Mouse (Mus musculus) urinary bladder, postnatal 4 days (tissue): ENCODE results near the gene Pagr1b.

ENCODE experiments used
- DNase-seq, 2 experiments: peaks; one replicate each; pipeline ENCODE4 v3.0.0; 2021 to 2022; ENCODE audit warnings: low spot score in 2 of 2

The Pagr1b gene

DNA sequence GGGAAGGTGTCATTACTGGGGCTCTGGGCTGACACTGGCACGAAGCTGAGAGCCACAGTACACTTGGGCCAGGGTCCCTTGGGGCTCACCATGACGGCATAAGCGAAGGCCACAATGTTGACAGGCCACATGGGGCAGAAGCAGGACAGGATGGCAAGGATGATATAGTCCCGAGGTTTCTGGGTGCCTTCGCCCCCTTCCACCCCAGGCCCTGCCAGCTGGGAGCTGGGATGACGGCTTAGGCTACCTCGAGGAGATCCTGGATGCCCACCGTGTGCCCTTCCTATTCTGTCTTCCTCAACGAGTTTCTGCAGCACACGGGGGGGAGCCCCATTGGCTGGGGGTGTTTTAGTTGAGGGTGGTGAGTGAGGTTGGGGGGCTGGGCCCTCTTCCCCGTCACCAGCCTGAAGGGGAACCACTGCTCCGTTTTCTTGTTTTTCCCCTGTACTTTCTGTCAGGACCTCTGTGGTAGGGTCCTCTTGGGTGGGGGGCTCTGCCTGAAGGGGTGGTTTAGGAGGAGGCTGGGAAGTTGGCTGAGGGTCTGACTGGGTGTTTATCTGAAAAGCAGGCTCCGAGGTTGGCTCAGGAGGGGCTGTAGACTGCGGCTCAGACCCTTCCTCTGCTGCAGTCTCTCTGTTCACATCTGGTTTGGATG is 3.1 kb upstream of the Pagr1b start:
- DNase-seq: no peak

DNA sequence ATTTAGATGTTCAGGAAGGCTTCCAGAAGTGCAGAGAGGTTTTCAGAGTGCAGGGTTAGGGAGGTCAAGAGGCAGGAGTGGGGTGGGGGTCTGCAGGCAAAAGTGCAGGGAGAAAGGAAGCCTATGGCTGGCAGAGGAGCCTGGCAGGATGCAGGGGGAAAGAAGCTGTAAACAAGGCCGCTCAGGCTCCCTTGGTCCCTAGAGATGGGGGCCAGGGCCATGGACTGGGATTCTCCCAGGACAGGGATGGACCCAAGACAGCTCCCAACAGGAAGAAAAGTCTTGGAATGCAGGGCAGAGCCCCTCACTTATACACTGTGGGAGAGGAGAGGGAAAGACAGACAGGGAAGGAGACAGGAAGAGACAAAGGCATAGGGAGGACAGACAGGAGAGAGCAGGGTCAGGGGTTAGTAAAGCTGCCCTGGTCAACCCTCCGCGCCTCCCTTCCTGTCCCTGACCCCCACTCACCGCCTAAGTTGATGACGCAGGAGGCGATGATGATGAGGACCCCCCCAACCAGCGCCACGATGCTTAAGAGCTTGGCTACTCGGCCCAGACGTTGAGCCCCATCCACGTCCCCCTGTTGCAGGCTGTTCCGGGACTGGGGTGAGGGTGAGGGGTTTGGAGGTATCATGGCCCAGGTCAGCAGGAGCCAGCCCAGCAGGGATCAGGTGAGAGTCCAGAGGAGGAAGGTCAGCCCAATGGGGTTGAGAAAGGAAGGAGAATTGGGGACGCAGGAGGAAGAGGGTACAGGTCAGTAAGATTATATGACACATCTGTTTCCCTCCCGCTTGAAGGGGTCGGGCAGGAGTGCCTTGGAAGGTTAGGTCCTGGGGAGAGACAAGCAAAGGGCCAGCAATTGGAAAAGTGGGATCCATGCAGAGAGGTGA is 2.4 kb upstream of the Pagr1b start:
- DNase-seq: no peak

DNA sequence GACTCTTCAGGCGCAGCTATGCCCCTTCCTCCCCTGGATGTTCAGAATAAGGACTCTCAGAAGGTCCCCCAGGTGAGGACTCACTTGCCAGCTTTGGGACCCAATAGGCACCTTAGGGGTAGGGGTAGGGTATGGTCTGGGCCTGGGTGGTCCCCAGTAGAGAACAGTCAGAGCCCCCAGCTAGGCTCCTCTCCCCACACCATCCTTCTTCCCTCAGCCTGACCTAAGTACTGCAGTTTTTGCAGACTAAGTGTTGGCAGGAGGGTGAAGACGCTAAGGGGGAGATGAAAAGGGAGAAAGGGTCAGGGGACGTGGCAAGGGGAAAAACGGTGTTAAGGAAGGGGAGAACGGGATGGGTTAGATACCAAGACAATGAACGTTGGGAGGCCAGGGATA is 1.7 kb upstream of the Pagr1b start:
- no peak for DNase-seq

DNA sequence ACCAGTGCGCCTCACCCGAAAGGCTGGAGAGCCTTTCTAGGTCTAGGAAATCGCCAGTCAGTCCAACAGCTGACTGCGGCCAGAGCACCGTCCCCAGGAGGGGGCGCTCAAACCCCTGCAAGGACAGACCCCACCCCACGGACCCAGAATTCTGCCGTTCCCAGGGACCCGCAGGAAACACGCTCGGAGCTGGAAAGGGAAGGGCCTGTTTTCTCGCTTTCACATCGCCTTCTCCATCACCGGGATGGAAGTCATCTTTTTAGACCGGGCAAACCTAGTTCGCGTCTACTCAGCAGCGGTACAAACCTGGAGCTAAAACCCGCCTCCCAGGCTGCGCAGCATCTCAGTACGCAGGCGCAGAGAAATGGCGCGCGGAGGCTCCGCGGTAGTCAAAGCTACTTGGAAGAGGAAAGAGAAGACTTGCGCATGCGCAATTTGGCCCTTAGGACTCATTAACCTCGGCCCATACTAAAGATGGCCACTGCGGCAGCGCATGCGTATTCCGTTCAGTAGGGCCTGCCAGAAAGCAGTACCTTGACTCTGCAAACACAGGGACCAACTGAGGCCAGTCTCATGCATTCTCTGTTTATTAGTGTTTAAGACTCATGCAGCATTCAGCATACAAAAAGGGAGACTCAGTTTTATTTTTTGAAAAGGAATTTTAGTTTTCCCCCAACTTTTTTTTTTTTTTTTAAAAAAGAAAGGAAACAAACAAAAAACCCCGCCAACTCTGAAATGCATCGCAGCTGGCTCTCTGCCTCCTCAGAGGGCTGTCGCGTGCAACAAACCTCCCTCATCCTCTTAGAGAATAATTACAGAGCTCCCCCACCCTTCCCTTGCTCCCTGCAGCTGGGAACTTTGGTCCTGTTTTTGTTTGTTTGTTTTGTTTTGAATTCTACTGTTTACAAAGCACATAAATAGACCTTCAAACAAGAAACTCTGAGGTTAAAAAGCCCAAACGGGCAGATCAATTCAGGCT is 976 bp upstream of the Pagr1b start, which contains the start of gene Pagr1a:
Gene Pagr1a (minus strand): TSS at position 382 of the 979 bp plus-strand sequence.
- peak; percentile 94 to 95 for DNase-seq

DNA sequence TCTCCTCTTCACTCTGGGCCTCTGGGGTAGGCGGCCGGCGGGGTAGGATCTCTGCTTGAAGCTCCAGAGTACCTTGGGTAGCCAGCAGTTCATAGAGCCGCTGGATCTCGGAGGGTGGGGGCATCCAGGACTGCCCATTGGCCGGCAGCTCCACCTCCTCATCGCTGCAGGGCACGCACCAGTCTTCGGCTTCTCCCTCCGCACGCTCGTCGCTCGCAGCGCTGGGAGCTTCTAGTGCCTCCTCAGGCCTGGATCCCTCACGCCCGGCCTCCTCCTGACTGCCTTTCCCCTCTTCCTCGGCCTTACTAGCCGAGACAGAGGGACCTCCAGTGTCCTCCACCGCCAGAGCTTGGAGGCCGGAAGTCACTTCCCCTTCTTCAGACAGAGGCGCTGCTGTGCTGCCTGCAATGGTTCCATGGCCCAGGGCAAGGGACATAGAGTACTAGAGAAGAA is 228 bp upstream of the Pagr1b start:
- no peak for DNase-seq

DNA sequence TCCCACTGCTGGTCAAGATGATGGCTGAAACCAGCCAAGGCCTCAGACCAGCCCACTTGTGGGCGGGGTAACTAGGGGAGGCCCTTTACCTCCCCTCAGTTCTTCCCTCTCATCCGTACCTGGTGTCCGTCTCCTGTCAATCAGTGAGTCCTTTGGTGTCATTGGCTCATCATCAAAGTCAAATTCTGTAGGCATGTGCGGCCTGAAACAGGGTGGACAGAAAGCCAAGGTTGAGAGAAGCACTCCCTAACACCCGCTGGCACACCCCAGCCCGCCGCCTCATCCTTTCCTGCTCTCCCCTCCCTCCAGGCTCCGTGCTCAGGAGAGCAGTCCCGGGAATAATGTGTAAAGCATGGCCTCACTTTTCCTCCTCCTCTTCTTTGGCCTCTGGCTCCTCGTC is 203 bp downstream of the Pagr1b start:
- DNase-seq: no peak

DNA sequence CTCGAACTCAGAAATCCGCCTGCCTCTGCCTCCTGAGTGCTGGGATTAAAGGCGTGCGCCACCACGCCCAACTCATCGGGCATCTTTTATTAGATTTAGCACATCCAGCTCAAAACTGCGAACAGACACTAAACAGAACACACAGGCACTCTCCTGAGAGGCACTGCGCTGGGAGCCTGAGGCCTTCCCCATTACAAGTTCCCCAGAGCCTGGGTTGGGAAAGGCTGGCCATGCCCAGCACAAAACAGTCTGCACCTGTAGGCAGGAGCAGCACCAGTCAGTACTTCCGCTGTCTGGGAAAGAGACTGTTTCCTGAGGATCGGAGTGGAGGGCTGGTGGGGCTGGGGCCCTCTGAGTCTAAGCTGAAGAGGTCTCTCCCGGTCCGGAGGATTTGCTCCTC is 1.3 kb downstream of the Pagr1b start:
- DNase-seq: no peak

DNA sequence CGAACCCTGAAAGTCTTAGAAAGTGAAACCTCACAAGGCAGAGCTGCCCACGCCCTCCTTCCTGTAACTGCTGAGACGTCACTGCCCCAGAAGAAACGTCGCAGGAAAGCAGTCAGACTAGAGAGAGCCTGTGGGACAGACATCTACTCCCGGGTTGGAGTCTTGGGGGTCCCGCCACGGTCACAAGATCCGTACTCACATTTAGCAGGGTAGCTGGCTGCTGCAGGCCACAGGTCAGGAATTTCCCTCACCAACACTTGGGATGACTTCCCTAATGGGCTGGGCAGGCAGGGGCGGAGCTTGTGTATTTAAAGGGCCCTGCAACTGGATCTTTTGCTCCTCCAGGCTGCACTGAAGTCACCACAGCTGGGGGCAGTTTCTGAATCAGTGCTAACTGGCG is 2.0 kb downstream of the Pagr1b start, which contains the start of gene Mvp:
Gene Mvp (minus strand): TSS at position 302 of the 400 bp plus-strand sequence.
- no peak for DNase-seq

DNA sequence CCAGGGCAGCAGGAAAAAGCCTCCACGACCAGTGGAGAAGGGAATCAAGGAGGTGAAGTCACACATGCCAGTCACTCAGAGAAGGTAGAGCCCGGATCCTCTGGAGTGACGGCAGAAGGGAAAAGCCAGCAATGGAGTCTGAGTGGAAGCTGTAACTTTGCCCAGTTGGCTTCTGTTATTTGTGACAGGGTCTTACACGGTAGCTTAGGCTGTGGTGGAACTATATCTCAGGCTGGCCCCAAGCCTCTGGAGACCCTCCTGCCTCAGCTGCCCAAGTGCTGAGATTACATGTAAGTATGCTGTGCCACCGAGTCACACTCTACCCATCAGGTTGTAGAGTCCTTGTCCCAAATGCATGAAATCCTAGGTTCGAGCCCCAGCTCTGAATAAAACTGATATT is 2.9 kb downstream of the Pagr1b start:
- DNase-seq: no peak

DNA sequence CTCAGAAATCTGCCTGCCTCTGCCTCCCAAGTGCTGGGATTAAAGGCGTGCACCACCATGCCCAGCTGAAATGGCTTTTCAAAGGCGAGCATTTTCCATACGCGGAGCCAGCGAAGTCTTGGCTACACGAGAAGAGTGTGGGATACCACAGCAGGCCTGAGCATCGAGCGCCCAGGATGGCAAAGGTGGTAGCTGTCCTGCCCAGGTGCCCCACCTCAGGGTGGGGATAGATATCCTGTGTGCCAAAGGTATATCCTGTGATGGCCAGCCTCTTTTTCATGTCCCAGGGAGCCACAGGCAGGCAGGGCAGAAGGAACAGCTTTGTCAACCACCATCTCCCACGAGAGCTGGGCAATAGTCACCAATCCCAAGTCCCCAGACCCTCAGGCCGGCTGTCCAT is 3.4 kb downstream of the Pagr1b start:
- DNase-seq: no peak

DNA sequence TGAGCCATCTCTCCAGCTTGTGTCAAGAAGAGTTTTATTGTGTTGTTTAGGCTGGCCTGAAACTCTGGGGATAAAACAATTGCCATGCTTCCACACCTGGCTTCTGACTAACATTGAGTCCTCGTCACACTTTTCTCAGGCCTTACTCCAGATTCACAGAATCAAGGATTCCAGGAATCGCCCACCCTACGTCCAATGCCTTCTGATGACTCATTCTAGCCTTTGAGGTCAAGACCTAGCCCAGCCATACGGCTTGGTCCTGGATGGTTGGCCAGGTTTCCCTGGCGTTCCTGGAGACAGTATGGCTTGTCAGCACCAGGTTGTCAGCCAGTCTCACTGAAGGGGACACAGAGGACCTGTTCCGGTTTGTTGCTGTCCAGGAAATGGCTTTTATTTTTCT is 3.9 kb downstream of the Pagr1b start:
- no peak for DNase-seq

DNA sequence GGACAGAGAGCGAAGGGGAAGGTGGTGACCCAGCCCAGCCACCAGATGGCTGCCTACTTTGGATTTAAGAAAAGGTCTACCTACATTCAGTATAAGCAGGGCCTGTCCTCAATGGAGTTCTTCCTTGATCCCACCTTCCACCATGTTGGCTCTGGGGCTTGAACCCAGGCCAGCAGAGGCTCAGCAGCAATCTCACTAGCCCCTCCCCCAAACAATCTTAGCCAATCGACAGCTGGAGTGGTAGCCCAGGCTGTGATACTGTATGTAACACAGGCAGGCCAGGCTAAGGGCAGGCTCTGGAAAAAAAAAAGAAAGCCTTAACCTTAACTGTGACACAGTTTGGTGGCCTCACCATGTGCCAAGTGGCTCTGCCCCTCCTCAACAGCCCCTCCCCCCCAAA is 4.6 kb downstream of the Pagr1b start:
- no peak for DNase-seq

DNA sequence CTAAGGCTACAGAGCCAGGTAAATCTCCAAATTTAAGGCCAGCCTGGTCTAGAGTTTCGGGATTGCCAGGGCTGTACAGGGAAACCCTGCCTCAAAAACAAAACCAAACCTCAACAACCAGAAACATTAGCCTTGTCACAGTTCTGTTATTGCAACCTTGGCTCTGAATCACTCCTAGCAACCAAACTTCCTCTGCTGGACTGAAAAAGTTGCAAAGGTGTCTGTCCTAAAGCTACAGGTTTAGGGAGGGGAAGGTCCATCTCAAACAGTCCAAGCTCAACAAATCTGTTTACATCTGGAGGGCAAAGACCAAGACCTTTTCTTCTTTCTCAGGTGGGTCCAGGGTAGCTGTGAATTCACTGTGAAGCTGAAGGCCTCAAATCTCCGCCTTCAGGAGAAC is 5.2 kb downstream of the Pagr1b start:
- DNase-seq: no peak

DNA sequence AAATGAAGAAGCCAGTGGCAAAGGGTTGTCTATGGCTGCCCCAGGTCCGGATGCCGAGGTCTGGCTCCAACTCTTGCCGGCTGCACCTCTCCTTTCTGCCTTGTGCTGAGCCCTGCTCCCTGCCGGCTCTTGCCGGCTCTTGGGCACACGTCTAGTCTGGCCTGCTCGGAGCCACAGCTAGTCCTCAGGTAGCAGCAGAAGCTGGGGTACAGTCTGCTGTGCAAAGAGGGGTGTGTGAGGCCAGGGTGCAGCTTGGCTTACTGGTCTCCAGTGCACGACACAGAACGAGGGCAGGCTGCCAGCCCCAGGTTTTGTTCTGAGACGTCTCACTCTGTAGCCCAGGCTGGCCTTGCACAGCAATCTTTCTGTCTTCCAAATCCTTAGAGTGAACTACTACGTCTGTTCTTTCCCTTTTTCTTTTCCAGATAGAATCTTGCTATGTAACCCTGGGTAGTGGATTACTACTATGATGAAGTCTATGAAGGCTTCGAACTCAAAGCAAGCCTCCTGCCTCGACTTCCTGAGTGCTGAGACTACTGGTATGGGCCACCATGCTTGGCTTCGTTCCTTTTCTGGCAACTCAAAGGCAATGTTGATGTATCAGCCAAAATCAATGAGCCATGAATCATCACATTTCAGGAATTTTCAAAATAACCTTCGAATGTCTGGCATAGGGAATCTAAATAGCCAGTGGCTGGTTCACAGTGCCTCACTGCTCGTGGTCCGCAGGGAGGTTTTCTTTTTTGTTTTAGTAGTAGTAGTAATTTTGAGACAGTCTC is 6.8 kb downstream of the Pagr1b start:
- no peak for DNase-seq

DNA sequence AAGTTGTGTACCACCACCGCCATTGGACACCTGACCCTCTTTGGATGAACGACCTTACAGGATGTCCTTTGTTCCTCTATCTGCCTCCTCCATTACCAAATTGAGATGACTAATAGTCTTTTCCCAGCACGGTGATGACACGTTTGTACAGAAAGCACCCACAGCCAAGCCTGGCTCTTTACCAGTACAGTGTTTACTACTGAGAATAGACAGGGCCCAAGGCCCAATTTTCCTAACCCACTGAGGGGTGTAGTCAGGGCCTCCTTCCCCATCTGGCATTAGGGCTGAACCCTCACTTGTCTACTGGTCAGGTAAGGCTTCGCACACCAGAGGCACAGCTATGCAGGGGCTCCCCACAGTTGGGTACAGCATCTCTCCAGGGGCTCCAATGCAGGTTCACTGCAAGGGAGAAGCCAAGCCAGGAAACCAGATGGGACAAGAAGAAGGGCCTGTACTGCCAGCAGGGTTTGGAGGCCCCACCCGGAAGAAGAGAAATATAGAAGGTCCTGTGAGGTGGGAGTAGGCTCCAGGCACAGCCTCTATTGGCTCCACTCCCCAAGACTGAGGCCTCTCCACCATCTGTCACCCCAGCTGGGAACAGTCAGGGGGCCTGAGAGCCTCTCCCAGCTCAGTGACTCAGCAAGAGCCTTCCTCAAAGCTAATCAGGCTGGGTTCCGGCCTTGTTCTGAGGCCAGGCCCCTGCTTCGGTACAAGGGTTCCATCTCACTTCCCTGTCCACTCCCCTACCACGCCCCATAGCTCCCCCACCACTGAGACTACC is 7.9 kb downstream of the Pagr1b start:
- DNase-seq: peak; percentile 81 to 84

DNA sequence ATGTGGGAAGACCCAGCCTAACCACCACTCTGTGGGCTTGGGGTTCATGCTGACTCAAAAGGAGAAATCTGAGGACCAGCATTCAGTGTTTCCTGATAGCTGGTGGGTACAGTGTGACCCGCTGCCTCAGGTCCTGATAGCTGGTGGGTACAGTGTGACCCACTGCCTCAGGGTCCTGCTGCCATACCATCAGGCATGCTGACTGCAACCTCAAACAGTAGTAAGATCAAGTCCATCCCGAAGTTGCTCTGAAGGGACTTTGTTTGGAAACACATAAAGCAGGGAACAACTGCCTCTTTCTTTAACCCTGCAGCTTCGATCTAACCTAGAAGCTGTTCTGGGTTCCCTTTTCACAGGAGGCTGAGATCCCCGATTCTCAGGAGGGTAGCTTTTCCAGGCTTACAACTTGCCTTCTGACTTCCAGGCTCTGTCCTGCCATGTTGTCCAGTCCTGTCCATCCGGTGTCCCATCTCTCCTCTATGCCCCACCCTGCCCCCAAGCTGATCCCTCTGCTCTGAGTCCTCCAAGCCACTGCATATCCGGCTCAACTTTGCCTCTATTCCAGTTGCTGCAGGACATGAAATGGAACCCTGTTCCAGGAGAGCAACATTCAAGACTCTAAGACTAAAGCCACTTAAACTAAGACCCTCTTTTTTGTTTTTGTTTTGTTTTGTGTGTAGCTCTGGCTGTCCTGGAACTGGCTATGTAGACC is 8.8 kb downstream of the Pagr1b start:
- DNase-seq: no peak

DNA sequence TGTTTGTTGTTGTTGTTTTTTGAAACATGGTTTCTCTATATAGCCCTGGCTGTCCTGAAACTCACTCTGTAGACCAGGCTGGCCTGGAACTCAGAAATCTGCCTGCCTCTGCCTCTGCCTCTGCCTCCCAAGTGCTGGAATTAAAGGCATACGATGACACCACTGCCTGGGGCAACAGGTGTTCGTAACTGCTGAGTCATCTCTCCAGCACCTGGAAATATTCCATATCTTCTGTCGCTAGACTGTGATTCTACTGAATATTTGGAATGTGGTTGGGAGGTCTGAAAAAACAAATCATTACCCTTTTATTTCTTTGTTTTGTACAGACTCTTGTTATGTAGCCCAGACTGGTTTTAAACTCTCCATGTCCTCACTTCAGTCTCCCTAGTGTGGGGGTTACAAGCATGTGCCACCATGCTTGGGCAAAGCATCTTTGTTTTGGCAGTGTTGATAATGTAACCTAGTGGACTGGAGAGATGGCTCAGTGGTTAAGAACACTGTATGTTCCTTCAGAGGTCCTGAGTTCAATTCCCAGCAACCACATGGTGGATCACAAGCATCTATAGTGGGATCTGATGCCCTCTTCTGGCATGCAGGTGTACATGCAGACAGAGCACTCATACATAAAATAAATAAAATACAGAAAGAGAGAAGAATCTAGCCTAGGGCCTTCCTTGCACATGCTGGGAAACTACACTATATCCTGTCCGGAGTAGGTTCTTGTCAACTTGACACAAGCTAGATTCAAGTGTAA is 12.0 kb downstream of the Pagr1b start:
- no peak for DNase-seq

DNA sequence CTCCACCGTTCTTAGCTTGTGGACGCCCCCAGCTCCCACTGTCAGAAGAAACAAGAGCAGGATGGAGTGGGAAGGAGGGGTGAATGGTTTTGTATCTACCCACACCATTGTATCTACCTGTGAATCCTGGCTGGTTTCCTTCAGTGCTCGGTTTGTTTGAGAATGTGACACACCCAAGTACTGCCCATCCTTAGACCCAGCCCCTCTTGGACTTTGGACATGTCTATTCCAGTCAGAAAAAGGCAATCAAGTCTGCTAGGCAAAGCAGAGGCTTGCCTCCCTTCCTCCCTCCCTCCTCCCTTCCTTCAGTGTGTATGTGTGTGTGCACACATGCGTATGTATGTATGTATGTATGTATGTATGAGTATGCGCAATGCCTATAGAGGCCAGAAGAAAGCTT is 12.7 kb downstream of the Pagr1b start:
- DNase-seq: no peak

DNA sequence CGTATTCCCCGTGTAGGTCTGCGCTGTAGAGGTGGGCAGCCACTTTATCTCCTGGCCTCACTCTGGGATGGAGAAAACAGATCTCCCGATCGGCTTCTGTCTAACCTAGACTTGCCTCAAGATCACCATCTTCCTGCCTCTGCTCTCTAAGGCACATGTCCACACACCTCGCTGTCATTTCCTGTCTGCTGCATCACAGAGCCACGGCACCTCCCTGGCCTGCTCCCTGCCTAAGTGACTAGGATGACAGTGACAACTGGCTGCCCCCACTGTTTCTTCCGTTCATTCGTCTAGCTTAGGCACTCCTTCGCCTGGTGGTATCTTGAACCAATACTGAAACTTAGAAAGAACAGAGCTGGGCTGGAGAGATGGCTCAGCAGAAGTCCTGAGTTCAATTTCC is 16.7 kb downstream of the Pagr1b start:
- no peak for DNase-seq
